Mouse (Mus musculus) cortical plate, adult 2 months (tissue): ENCODE data around the gene Dnase1.

Experiments used
- CTCF ChIP-seq: fragments of 200-500 bp; IDR thresholded peaks from 2 replicates; pipeline ENCODE4 v1.5.1; 2011; ENCODE audit warnings: mild to moderate bottlenecking, control low read depth, low read length; ENCODE audit not compliant: insufficient read depth; ENCODE audit errors: extremely low read depth
- POLR2A ChIP-seq: fragments of 200-500 bp; IDR thresholded peaks from 2 replicates; pipeline ENCODE4 v1.6.1; 2011; ENCODE audit warnings: mild to moderate bottlenecking, low read length, control low read depth; ENCODE audit not compliant: insufficient read depth; ENCODE audit errors: extremely low read depth

GRCm38 (mm10) chr16:4053811-4054210, 17.1 kb downstream of the Dnase1 start:
- TF ChIP-seq POLR2A (no peak), CTCF (no peak)
